Mouse (Mus musculus): ENCODE measurements at regions not wholly inside any gene's neighbourhood (a gene's known extent, or its start where the extent isn't known, plus 50 kb on each side); places are given as distances from the start of the nearest gene placed in this dataset.
"Not testable (repeated sequence)": the region's sequence is repeated elsewhere in the genome, so short reads cannot be mapped to it uniquely, and the experiment has no call there.

- no peaks in the 10 kb centered on the region for H3K27me3 ChIP-seq (ENCODE audit: insufficient read depth, low read length)
- no peak overlapping the region for H3K4me2 ChIP-seq (ENCODE audit: low read depth, low read length)
- H3K4me1 ChIP-seq (ENCODE audit: insufficient read depth, low read length): no peaks in the 10 kb centered on the region
- H3K4me3 ChIP-seq (ENCODE audit: low read length): no peak overlapping the region
- WGBS: 88% methylated on average over 5 of the region's 5 CpGs
- no peak for DNase-seq (ENCODE audit: low spot score)
- ATAC-seq: no peak
- no peak for TF ChIP-seq CTCF (IDR thresholded peaks at IDR 0.05; ENCODE audit: low read depth)
- H3K27ac ChIP-seq: no peak overlapping the region
- no peak overlapping the region for H3K9ac ChIP-seq (replicated peaks; ENCODE audit: low read length)
- no peaks in the 10 kb centered on the region for H3K9me3 ChIP-seq (ENCODE audit: low read length)
- no peaks in the 10 kb centered on the region for H3K36me3 ChIP-seq (ENCODE audit: insufficient read depth, low read length)
Observed at GRCm38 (mm10) chr10:6182400-6182799, 260.2 kb upstream of the Rgs17 start.

GRCm38 (mm10) chr10:6164311-6164710, 242.1 kb upstream of the Rgs17 start:
- WGBS: 0% methylated on average over 1 of the region's 1 CpGs
- not testable (repeated sequence) for H3K27me3 ChIP-seq (ENCODE audit: insufficient read depth, low read length); H3K9me3 ChIP-seq (ENCODE audit: low read length); DNase-seq (ENCODE audit: low spot score); H3K4me1 ChIP-seq (ENCODE audit: insufficient read depth, low read length); H3K27ac ChIP-seq; ATAC-seq; H3K4me2 ChIP-seq (ENCODE audit: low read depth, low read length); H3K36me3 ChIP-seq (ENCODE audit: insufficient read depth, low read length); H3K9ac ChIP-seq (replicated peaks; ENCODE audit: low read length); H3K4me3 ChIP-seq (ENCODE audit: low read length)

GRCm38 (mm10) chr10:6156941-6157340, 234.7 kb upstream of the Rgs17 start:
- no peaks in the 10 kb centered on the region for H3K36me3 ChIP-seq (ENCODE audit: insufficient read depth, low read length)
- DNase-seq (ENCODE audit: low spot score): no peak
- no peak for TF ChIP-seq CTCF (IDR thresholded peaks at IDR 0.05; ENCODE audit: low read depth)
- no peaks in the 10 kb centered on the region for H3K4me1 ChIP-seq (ENCODE audit: insufficient read depth, low read length)
- H3K4me2 ChIP-seq (ENCODE audit: low read depth, low read length): no peak overlapping the region
- no peak overlapping the region for H3K9ac ChIP-seq (replicated peaks; ENCODE audit: low read length)
- no peaks in the 10 kb centered on the region for H3K27me3 ChIP-seq (ENCODE audit: insufficient read depth, low read length)
- ATAC-seq: no peak
- no peak overlapping the region for H3K27ac ChIP-seq
- no peaks in the 10 kb centered on the region for H3K9me3 ChIP-seq (ENCODE audit: low read length)
- H3K4me3 ChIP-seq (ENCODE audit: low read length): no peak overlapping the region
- WGBS: 57% methylated on average over 6 of the region's 6 CpGs

- Histone ChIP-seq H3K4me2 (ENCODE audit: low read depth, low read length) (no peak overlapping the region), H3K36me3 (ENCODE audit: insufficient read depth, low read length) (no peaks in the 10 kb centered on the region), H3K9me3 (ENCODE audit: low read length) (no peaks in the 10 kb centered on the region), H3K9ac (replicated peaks; ENCODE audit: low read length) (no peak overlapping the region), H3K27me3 (ENCODE audit: insufficient read depth, low read length) (no peaks in the 10 kb centered on the region), H3K4me3 (ENCODE audit: low read length) (no peak overlapping the region), H3K27ac (no peak overlapping the region), H3K4me1 (ENCODE audit: insufficient read depth, low read length) (no peaks in the 10 kb centered on the region)
- TF ChIP-seq CTCF (IDR thresholded peaks at IDR 0.05; ENCODE audit: low read depth): no peak
- no peak for ATAC-seq
- no peak for DNase-seq (ENCODE audit: low spot score)
Observed at GRCm38 (mm10) chr10:6134091-6134490, 211.9 kb upstream of the Rgs17 start.

- not testable (repeated sequence) for H3K4me1 ChIP-seq (ENCODE audit: insufficient read depth, low read length); H3K9me3 ChIP-seq (ENCODE audit: low read length); H3K4me3 ChIP-seq (ENCODE audit: low read length); DNase-seq (ENCODE audit: low spot score); H3K9ac ChIP-seq (replicated peaks; ENCODE audit: low read length); ATAC-seq; H3K27me3 ChIP-seq (ENCODE audit: insufficient read depth, low read length); H3K36me3 ChIP-seq (ENCODE audit: insufficient read depth, low read length); H3K4me2 ChIP-seq (ENCODE audit: low read depth, low read length); H3K27ac ChIP-seq
Observed at GRCm38 (mm10) chr10:6124423-6124822, 202.2 kb upstream of the Rgs17 start.

GRCm38 (mm10) chr10:6114883-6115622, 192.9 kb upstream of the Rgs17 start:
- Histone ChIP-seq H3K9me3 (ENCODE audit: low read length) (no peaks in the 10 kb centered on the region), H3K4me1 (ENCODE audit: insufficient read depth, low read length) (no peaks in the 10 kb centered on the region), H3K4me2 (ENCODE audit: low read depth, low read length) (no peak overlapping the region), H3K36me3 (ENCODE audit: insufficient read depth, low read length) (no peaks in the 10 kb centered on the region), H3K4me3 (ENCODE audit: low read length) (no peak overlapping the region), H3K9ac (replicated peaks; ENCODE audit: low read length) (no peak overlapping the region), H3K27ac (no peak overlapping the region), H3K27me3 (ENCODE audit: insufficient read depth, low read length) (no peaks in the 10 kb centered on the region)
- ATAC-seq: peak; percentile 84; the same call in 1 of the 2 replicates
- peak; percentile 34; the same call in 1 of the 2 replicates for TF ChIP-seq CTCF (IDR thresholded peaks at IDR 0.05; ENCODE audit: low read depth)
- peak; percentile 85 for DNase-seq (ENCODE audit: low spot score)
- WGBS: 32% methylated on average over 7 of the region's 7 CpGs
